Mouse (Mus musculus): ENCODE measurements around the gene Rrp8. TPM values are rescaled to one million over a fixed set of nuclear protein-coding genes. Genes with fewer than 3 reads are reported as not detected.

Rrp8 gene
- polyA plus RNA-seq, 1 experiment, result 7.5 TPM

GRCm38 (mm10) chr7:105773041-105773440, 35.9 kb upstream of the Rrp8 start:
- 72% methylated on average over 5 of the region's 5 CpGs for WGBS
- no peak for DNase-seq
- Histone ChIP-seq H3K4me3 (replicated peaks; ENCODE audit: extremely low read depth, low read depth, low read length) (no peak overlapping the region), H3K4me1 (ENCODE audit: control insufficient read depth, insufficient read depth, low read length) (peaks cover 7% of the 10 kb centered on the region)
- TF ChIP-seq POLR2A (IDR thresholded peaks at IDR 0.05; ENCODE audit: borderline replicate concordance, extremely low read depth, low read depth, low read length), result no peak
- TF ChIP-seq CTCF (IDR thresholded peaks at IDR 0.05; ENCODE audit: insufficient read depth, low read length), result no peak

GRCm38 (mm10) chr7:105772331-105772730, 35.1 kb upstream of the Rrp8 start:
- 93% methylated on average over 15 of the region's 15 CpGs for WGBS
- Histone ChIP-seq H3K4me3 (replicated peaks; ENCODE audit: extremely low read depth, low read depth, low read length) (no peak overlapping the region), H3K4me1 (ENCODE audit: control insufficient read depth, insufficient read depth, low read length) (peaks cover 9% of the 10 kb centered on the region)
- DNase-seq, result no peak
- TF ChIP-seq CTCF (IDR thresholded peaks at IDR 0.05; ENCODE audit: insufficient read depth, low read length), result no peak
- no peak for TF ChIP-seq POLR2A (IDR thresholded peaks at IDR 0.05; ENCODE audit: borderline replicate concordance, extremely low read depth, low read depth, low read length)

- TF ChIP-seq POLR2A (IDR thresholded peaks at IDR 0.05; ENCODE audit: borderline replicate concordance, extremely low read depth, low read depth, low read length) (no peak), CTCF (IDR thresholded peaks at IDR 0.05; ENCODE audit: insufficient read depth, low read length) (no peak)
- Histone ChIP-seq H3K4me1 (ENCODE audit: control insufficient read depth, insufficient read depth, low read length) (peaks cover 9% of the 10 kb centered on the region), H3K4me3 (replicated peaks; ENCODE audit: extremely low read depth, low read depth, low read length) (no peak overlapping the region)
- no peak for DNase-seq
- WGBS, result 74% methylated on average over 3 of the region's 3 CpGs
Measured at GRCm38 (mm10) chr7:105769959-105770358, 32.8 kb upstream of the Rrp8 start.

GRCm38 (mm10) chr7:105767729-105768165, 30.6 kb upstream of the Rrp8 start:
- TF ChIP-seq POLR2A (IDR thresholded peaks at IDR 0.05; ENCODE audit: borderline replicate concordance, extremely low read depth, low read depth, low read length), result no peak
- TF ChIP-seq CTCF (IDR thresholded peaks at IDR 0.05; ENCODE audit: insufficient read depth, low read length), result no peak
- WGBS, result 19% methylated on average over 6 of the region's 6 CpGs
- Histone ChIP-seq H3K4me3 (replicated peaks; ENCODE audit: extremely low read depth, low read depth, low read length) (no peak overlapping the region), H3K4me1 (ENCODE audit: control insufficient read depth, insufficient read depth, low read length) (peaks cover 9% of the 10 kb centered on the region)
- DNase-seq, result no peak

- DNase-seq, result no peak
- H3K4me1 ChIP-seq (ENCODE audit: control insufficient read depth, insufficient read depth, low read length), result peaks cover 9% of the 10 kb centered on the region
- H3K4me3 ChIP-seq (replicated peaks; ENCODE audit: extremely low read depth, low read depth, low read length), result no peak overlapping the region
- WGBS, result 94% methylated on average over 11 of the region's 11 CpGs
- TF ChIP-seq CTCF (IDR thresholded peaks at IDR 0.05; ENCODE audit: insufficient read depth, low read length), result no peak
- no peak for TF ChIP-seq POLR2A (IDR thresholded peaks at IDR 0.05; ENCODE audit: borderline replicate concordance, extremely low read depth, low read depth, low read length)
Measured at GRCm38 (mm10) chr7:105764331-105764730, 27.1 kb upstream of the Rrp8 start.

DNA sequence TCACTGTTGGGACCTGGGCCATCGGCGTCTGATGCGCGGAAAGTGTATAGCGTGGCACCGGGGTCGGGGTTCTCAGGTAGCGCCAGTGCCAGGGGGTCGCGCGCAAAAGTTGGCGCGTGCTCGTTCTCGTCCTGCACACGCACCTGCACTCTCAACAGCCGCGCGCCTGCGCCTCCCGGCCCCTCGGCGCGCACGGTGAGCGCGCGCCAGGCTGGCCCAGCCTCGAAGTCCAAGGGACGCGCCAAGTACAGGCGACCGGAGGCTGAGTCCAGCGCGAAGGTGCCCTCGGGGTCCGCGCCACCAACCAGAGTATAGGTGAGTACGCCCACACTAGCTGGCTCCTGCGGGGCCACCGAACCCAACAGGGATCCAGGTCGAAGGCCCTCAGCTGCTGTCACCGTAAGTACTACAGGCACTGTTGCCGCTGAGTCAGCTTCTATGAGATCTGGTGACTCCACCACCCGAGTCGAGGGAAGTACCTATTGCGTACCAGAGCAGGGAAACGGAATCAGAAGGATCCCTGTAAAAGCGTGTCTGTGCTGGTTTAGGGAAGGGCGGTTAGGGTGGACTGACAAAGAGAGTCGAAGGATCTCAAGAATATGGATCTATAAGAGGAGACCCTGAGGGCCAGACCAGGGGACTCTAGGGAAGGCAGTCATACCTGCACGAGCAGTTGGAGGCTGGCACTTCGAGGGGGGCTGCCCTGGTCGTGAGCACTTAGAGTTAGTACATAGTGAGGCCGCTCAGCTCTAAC, 25.5 kb upstream of the Rrp8 start:
- no peak overlapping the region for H3K4me3 ChIP-seq (replicated peaks; ENCODE audit: extremely low read depth, low read depth, low read length)
- no peak for TF ChIP-seq CTCF (IDR thresholded peaks at IDR 0.05; ENCODE audit: insufficient read depth, low read length)
- peaks cover 4% of the 10 kb centered on the region; the same call in 1 of the 2 replicates for H3K4me1 ChIP-seq (ENCODE audit: control insufficient read depth, insufficient read depth, low read length)
- DNase-seq, result no peak
- WGBS, result 66% methylated on average over 55 of the region's 55 CpGs

GRCm38 (mm10) chr7:105761813-105762484, 24.8 kb upstream of the Rrp8 start:
- TF ChIP-seq POLR2A (IDR thresholded peaks at IDR 0.05; ENCODE audit: borderline replicate concordance, extremely low read depth, low read depth, low read length) (no peak), CTCF (IDR thresholded peaks at IDR 0.05; ENCODE audit: insufficient read depth, low read length) (no peak)
- DNase-seq, result no peak
- Histone ChIP-seq H3K4me3 (replicated peaks; ENCODE audit: extremely low read depth, low read depth, low read length) (no peak overlapping the region), H3K4me1 (ENCODE audit: control insufficient read depth, insufficient read depth, low read length) (no peaks in the 10 kb centered on the region)
- 63% methylated on average over 51 of the region's 51 CpGs for WGBS

- Histone ChIP-seq H3K4me1 (ENCODE audit: control insufficient read depth, insufficient read depth, low read length) (0 out of 2 replicates have a peak, but pooled peaks cover 7% of the 10 kb centered on the region), H3K4me3 (replicated peaks; ENCODE audit: extremely low read depth, low read depth, low read length) (no peak overlapping the region)
- DNase-seq, result no peak
- WGBS, result 93% methylated on average over 10 of the region's 10 CpGs
- TF ChIP-seq POLR2A (IDR thresholded peaks at IDR 0.05; ENCODE audit: borderline replicate concordance, extremely low read depth, low read depth, low read length) (no peak), CTCF (IDR thresholded peaks at IDR 0.05; ENCODE audit: insufficient read depth, low read length) (no peak)
Measured at GRCm38 (mm10) chr7:105753281-105753680, 16.1 kb upstream of the Rrp8 start.

- WGBS, result 89% methylated on average over 2 of the region's 2 CpGs
- H3K4me1 ChIP-seq (ENCODE audit: control insufficient read depth, insufficient read depth, low read length), result 0 out of 2 replicates have a peak, but pooled peaks cover 7% of the 10 kb centered on the region
- TF ChIP-seq CTCF (IDR thresholded peaks at IDR 0.05; ENCODE audit: insufficient read depth, low read length), result no peak
- no peak for TF ChIP-seq POLR2A (IDR thresholded peaks at IDR 0.05; ENCODE audit: borderline replicate concordance, extremely low read depth, low read depth, low read length)
- no peak overlapping the region for H3K4me3 ChIP-seq (replicated peaks; ENCODE audit: extremely low read depth, low read depth, low read length)
- DNase-seq, result no peak
Measured at GRCm38 (mm10) chr7:105752716-105753115, 15.5 kb upstream of the Rrp8 start.
